In the genomic region with DNA sequence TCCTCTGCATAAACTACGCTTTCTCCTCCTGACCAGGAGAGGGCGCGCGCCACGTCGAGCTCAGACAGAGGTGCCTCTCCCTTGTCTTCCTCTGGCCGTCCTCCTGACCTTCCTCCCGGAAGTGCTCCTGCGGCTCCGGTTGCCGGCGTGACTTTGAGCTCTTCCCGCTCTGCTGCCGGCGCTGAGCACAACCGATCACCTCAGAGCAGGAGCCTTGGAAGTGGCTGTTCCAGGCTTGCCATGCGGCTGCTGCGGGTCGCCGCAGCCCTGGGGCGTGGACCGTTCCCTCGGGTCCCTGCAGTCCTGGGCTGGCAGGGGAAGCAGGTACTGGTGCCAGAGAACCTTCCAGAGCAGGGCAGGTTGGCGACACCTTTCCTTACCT, we compare ENCODE assay signal across 8 mouse cellular contexts. TPM values are rescaled to one million over a fixed set of nuclear protein-coding genes. Genes with fewer than 3 reads are reported as not detected.
DNase-seq lines count a peak whose midpoint lies in the region; ATAC-seq and TF ChIP-seq lines count a peak whose summit lies in the region.

A gene (plus strand): TSS at position 98 of the 382 bp plus-strand sequence.

- no peak for TF ChIP-seq POLR2A in bone marrow macrophage, adult 2 months (IDR thresholded peaks at IDR 0.05; ENCODE audit: borderline replicate concordance, low read depth, low read length)
- TF ChIP-seq POLR2A in embryonic fibroblast, embryonic 13.5 days (IDR thresholded peaks at IDR 0.05; ENCODE audit: low read depth, low read length), result peak; percentile 67

- peaks cover 7% of the 10 kb centered on the region; the same call in 1 of the 2 replicates for H3K9me3 ChIP-seq in kidney, embryonic 14.5 days (ENCODE audit: control insufficient read depth, low read length)
- H3K9me3 ChIP-seq in limb, embryonic 15.5 days, result peaks cover 4% of the 10 kb centered on the region; the same call in 1 of the 2 replicates

- H3K27ac ChIP-seq in bone marrow macrophage, adult 2 months (ENCODE audit: insufficient read depth, low read depth, low read length), result no peak within 1 kb of the TSS
- no peak within 1 kb of the TSS for H3K27ac ChIP-seq in embryonic fibroblast, embryonic 13.5 days (ENCODE audit: insufficient read depth, low read length)
- H3K27ac ChIP-seq in kidney, embryonic 14.5 days (ENCODE audit: low read depth, low read length), result no peak within 1 kb of the TSS
- peak within 1 kb of the TSS; percentile 18; the same call in 1 of the 2 replicates for H3K27ac ChIP-seq in limb, embryonic 15.5 days

- peaks cover 3% of the 10 kb centered on the region; the same call in 1 of the 2 replicates for H3K4me1 ChIP-seq in bone marrow macrophage, adult 2 months (ENCODE audit: control insufficient read depth, insufficient read depth, low read length)
- H3K4me1 ChIP-seq in embryonic fibroblast, embryonic 13.5 days (ENCODE audit: control insufficient read depth, insufficient read depth, low read length), result no peaks in the 10 kb centered on the region; the same call in 1 of the 2 replicates
- peaks cover 3% of the 10 kb centered on the region; the same call in 1 of the 2 replicates for H3K4me1 ChIP-seq in kidney, embryonic 14.5 days (ENCODE audit: control insufficient read depth, insufficient read depth, low read length)
- H3K4me1 ChIP-seq in limb, embryonic 15.5 days, result peaks cover 6% of the 10 kb centered on the region

- H3K27me3 ChIP-seq in kidney, embryonic 14.5 days (ENCODE audit: control insufficient read depth, insufficient read depth, low read length), result no peaks in the 10 kb centered on the region
- no peaks in the 10 kb centered on the region for H3K27me3 ChIP-seq in limb, embryonic 15.5 days

- peak; percentile 97 for ATAC-seq in kidney, embryonic 14.5 days (ENCODE audit: low FRiP score, low TSS enrichment)
- peak; percentile 80 for ATAC-seq in limb, embryonic 15.5 days (ENCODE audit: insufficient number of reproducible peaks, low FRiP score, low TSS enrichment, low read depth)

- peaks cover 24% of the 10 kb centered on the region for H3K36me3 ChIP-seq in kidney, embryonic 14.5 days (ENCODE audit: control insufficient read depth, insufficient read depth, low read length)
- peaks cover 19% of the 10 kb centered on the region for H3K36me3 ChIP-seq in limb, embryonic 15.5 days

- H3K4me2 ChIP-seq in kidney, embryonic 14.5 days (replicated peaks; ENCODE audit: low read depth, low read length), result peak within 1 kb of the TSS; percentile 75
- H3K4me2 ChIP-seq in limb, embryonic 15.5 days, result peak within 1 kb of the TSS; percentile 66

- peak; percentile 71 for TF ChIP-seq CTCF in bone marrow macrophage, adult 2 months (IDR thresholded peaks at IDR 0.05; ENCODE audit: low read depth, low read length)
- TF ChIP-seq CTCF in embryonic fibroblast, embryonic 13.5 days (IDR thresholded peaks at IDR 0.05; ENCODE audit: borderline replicate concordance, insufficient read depth, low read length), result peak; percentile 97

- peak within 1 kb of the TSS; percentile 100 for H3K4me3 ChIP-seq in bone marrow macrophage, adult 2 months (ENCODE audit: insufficient read depth, low read length)
- H3K4me3 ChIP-seq in embryonic fibroblast, embryonic 13.5 days (ENCODE audit: insufficient read depth, low read length), result peak within 1 kb of the TSS; percentile 92
- peak within 1 kb of the TSS; percentile 98 for H3K4me3 ChIP-seq in kidney, embryonic 14.5 days (ENCODE audit: low read length)
- H3K4me3 ChIP-seq in limb, embryonic 15.5 days, result peak within 1 kb of the TSS; percentile 94

- peak; percentile 91 for DNase-seq in A20 (ENCODE audit: low read depth, low spot score)
- DNase-seq in heart, adult 9 months (ENCODE audit: low spot score in 2 of 2), result peak; percentile 83 to 87
- peak; percentile 54 to 63 for DNase-seq in monocyte, adult 2 months (ENCODE audit: low read depth in 1 of 2, low spot score in 2 of 2)
- DNase-seq in spleen, postnatal 36 days (ENCODE audit: low spot score in 2 of 2), result peak; percentile 84

- under 1% methylated on average over 24 of the region's 24 CpGs for WGBS in kidney, embryonic 14.5 days
- 0% methylated on average over 24 of the region's 24 CpGs for whole genome bisulfite sequencing in limb, embryonic 15.5 days

- peak within 1 kb of the TSS; percentile 76 for H3K9ac ChIP-seq in kidney, embryonic 14.5 days (ENCODE audit: low read depth, low read length)
- peak within 1 kb of the TSS; percentile 81 for H3K9ac ChIP-seq in limb, embryonic 15.5 days

RNA-seq across cellular contexts. Expression of the gene that starts here (rescaled TPM):
- polyA plus RNA-seq in bone marrow macrophage, adult 2 months (2012; ENCODE audit: insufficient read depth, insufficient read length, missing spikeins), result 22.9 and 29.3 TPM in 2 replicates
- 45.6 and 52.6 TPM in 2 replicates for polyA plus RNA-seq in embryonic fibroblast, embryonic 13.5 days (2011; ENCODE audit: insufficient read length, low read depth, missing spikeins)
- polyA plus RNA-seq in kidney, embryonic 14.5 days (2014; fragmentation: Nextera tagmentation; extraction: Ambion mirVana), result 31.9 and 63.3 TPM in 2 replicates
- polyA plus RNA-seq in limb, embryonic 15.5 days (2015; fragmentation: Nextera tagmentation; extraction: Ambion mirVana), result 35.5 and 41.5 TPM in 2 replicates
